Mouse (Mus musculus): Measurements from ENCODE around the gene Tlx3. TPM values are rescaled to one million over a fixed set of nuclear protein-coding genes. Genes with fewer than 3 reads are reported as not detected.

Gene Tlx3
- not detected for total RNA-seq (2023)

GRCm38 (mm10) chr11:33203383-33204328 lies at the start of gene Tlx3:
Tlx3 (minus strand) TSS chr11:33203589.

GRCm38 (mm10) chr11:33162998-33163506 lies 40.3 kb downstream of the Tlx3 start, which contains the start of gene Npm1:
Npm1 (minus strand) TSS chr11:33163206.

Other genes with a start within 250 kb of the Tlx3 start
- gene Fgf18, start 56.2 kb downstream of the Tlx3 start, total RNA-seq (2023) = not detected
- 100 to 1,000 TPM; 215 to 243 TPM for gene Npm1, start 40.4 kb downstream of the Tlx3 start, total RNA-seq (2023)
- gene Gm12117, start 73.1 kb upstream of the Tlx3 start, total RNA-seq (2023) = not detected